Mouse (Mus musculus) lung, embryonic 14.5 days (tissue): ENCODE data around the gene Eif3m. TPM values are rescaled to one million over a fixed set of nuclear protein-coding genes. Genes with fewer than 3 reads are reported as not detected.

Experiments used
- ATAC-seq: fragments of 200-750 bp; cut with Nextera tagmentation; 2 replicates; pipeline ENCODE4 v1.8.0; 2017; ENCODE audit warnings: mild to moderate bottlenecking, moderate TSS enrichment, moderate library complexity; ENCODE audit not compliant: insufficient read depth
- DNase-seq: peaks from one replicate; pipeline ENCODE4 v3.0.0-alpha.2; 2015
- H3K27ac ChIP-seq: fragments of 300-500 bp; sonication (generic); 2 replicates; pipeline ENCODE4 v1.5.1; 2014; ENCODE audit warnings: low read depth, mild to moderate bottlenecking, moderate library complexity
- H3K27me3 ChIP-seq: fragments of 300-500 bp; sonication (generic); 2 replicates; pipeline ENCODE4 v1.6.1; 2014; ENCODE audit warnings: low read length, control low read depth; ENCODE audit not compliant: insufficient read depth
- H3K36me3 ChIP-seq: fragments of 300-500 bp; sonication (generic); 2 replicates; pipeline ENCODE4 v1.6.1; 2014; ENCODE audit warnings: control low read depth; ENCODE audit not compliant: insufficient read depth
- H3K4me1 ChIP-seq: fragments of 300-500 bp; sonication (generic); 2 replicates; pipeline ENCODE4 v1.6.1; 2014; ENCODE audit warnings: antibody characterized with exemption, control low read depth; ENCODE audit not compliant: insufficient read depth
- H3K4me2 ChIP-seq: fragments of 300-500 bp; sonication (generic); 2 replicates; pipeline ENCODE4 v1.6.1; 2014; ENCODE audit warnings: mild to moderate bottlenecking
- H3K4me3 ChIP-seq: fragments of 300-500 bp; sonication (generic); 2 replicates; pipeline ENCODE4 v1.5.1; 2014; ENCODE audit warnings: low read depth, low read length
- H3K9ac ChIP-seq: fragments of 300-500 bp; sonication (generic); 2 replicates; pipeline ENCODE4 v1.6.1; 2014
- H3K9me3 ChIP-seq: fragments of 300-500 bp; sonication (generic); 2 replicates; pipeline ENCODE4 v1.6.1; 2016; ENCODE audit warnings: low read depth, low read length, control low read depth
- CTCF ChIP-seq: IDR thresholded peaks from 2 replicates; pipeline ENCODE4 v1.5.1; 2016; ENCODE audit warnings: antibody characterized with exemption, low read depth
- WGBS: fragments of 180-500 bp; shearing (Covaris S2); extraction: QIAGEN DNeasy Blood & Tissue Kit; methylation state at CpG from one replicate; pipeline ENCODE4 v1.1.7; 2014; 5-methylcytosine and 5-hydroxymethylcytosine counted together
- polyA plus RNA-seq: library from polyadenylated mRNA; unstranded; fragments of >200 nt; fragmentation: Nextera tagmentation; extraction: Ambion mirVana; gene quantifications from 2 replicates; pipeline ENCODE4 v1.2.1, GENCODE M21; 2014

The Eif3m gene
- polyA plus RNA-seq, 1 experiment from 2014 or later = 324 TPM

- Histone ChIP-seq H3K9ac (no peak overlapping the region), H3K4me3 (no peak overlapping the region), H3K4me1 (no peaks in the 10 kb centered on the region), H3K36me3 (no peaks in the 10 kb centered on the region), H3K27ac (no peak overlapping the region), H3K4me2 (no peak overlapping the region), H3K27me3 (no peaks in the 10 kb centered on the region), H3K9me3 (no peaks in the 10 kb centered on the region)
- TF ChIP-seq CTCF = no peak
- WGBS = 90% methylated on average over 5 of the region's 5 CpGs
- ATAC-seq (no peak), DNase-seq (no peak)
These were observed 22.0 kb upstream of the Eif3m start for GRCm38 (mm10) chr2:105038879-105039278.

- Histone ChIP-seq H3K4me3 (no peak overlapping the region), H3K9me3 (no peaks in the 10 kb centered on the region), H3K9ac (no peak overlapping the region), H3K36me3 (no peaks in the 10 kb centered on the region), H3K27me3 (no peaks in the 10 kb centered on the region), H3K27ac (no peak overlapping the region), H3K4me1 (no peaks in the 10 kb centered on the region), H3K4me2 (no peak overlapping the region)
- no peak for DNase-seq
- ATAC-seq = no peak
- 72% methylated on average over 7 of the region's 7 CpGs for WGBS
- TF ChIP-seq CTCF = no peak
These were observed 21.2 kb upstream of the Eif3m start for GRCm38 (mm10) chr2:105037956-105038569.

GRCm38 (mm10) chr2:105036401-105037070, 19.7 kb upstream of the Eif3m start:
- Histone ChIP-seq H3K27ac (no peak overlapping the region), H3K4me2 (no peak overlapping the region)
- 52% methylated on average over 11 of the region's 11 CpGs for WGBS

GRCm38 (mm10) chr2:105035985-105036384, 19.1 kb upstream of the Eif3m start:
- DNase-seq (peak; percentile 37), ATAC-seq (peak; percentile 44; the same call in 1 of the 2 replicates)
- Histone ChIP-seq H3K4me2 (no peak overlapping the region), H3K27me3 (no peaks in the 10 kb centered on the region), H3K9ac (no peak overlapping the region), H3K4me1 (no peaks in the 10 kb centered on the region), H3K9me3 (no peaks in the 10 kb centered on the region), H3K27ac (no peak overlapping the region), H3K36me3 (no peaks in the 10 kb centered on the region), H3K4me3 (no peak overlapping the region)
- WGBS = 25% methylated on average over 11 of the region's 11 CpGs
- no peak for TF ChIP-seq CTCF

More at GRCm38 (mm10) chr2:105036401-105037070, 19.7 kb upstream of the Eif3m start:
- Histone ChIP-seq H3K4me1 (no peaks in the 10 kb centered on the region), H3K4me3 (no peak overlapping the region), H3K9ac (no peak overlapping the region), H3K27me3 (no peaks in the 10 kb centered on the region), H3K9me3 (no peaks in the 10 kb centered on the region), H3K36me3 (no peaks in the 10 kb centered on the region)
- ATAC-seq = 0 out of 2 replicates have a peak, but pooled peaks have one; percentile 8
- DNase-seq = peak; percentile 23
- TF ChIP-seq CTCF = no peak

GRCm38 (mm10) chr2:105034084-105034483, 17.2 kb upstream of the Eif3m start:
- Histone ChIP-seq H3K9me3 (no peaks in the 10 kb centered on the region), H3K36me3 (no peaks in the 10 kb centered on the region), H3K27me3 (no peaks in the 10 kb centered on the region), H3K4me1 (no peaks in the 10 kb centered on the region), H3K27ac (no peak overlapping the region), H3K4me2 (no peak overlapping the region), H3K4me3 (no peak overlapping the region), H3K9ac (no peak overlapping the region)
- ATAC-seq = no peak
- no peak for DNase-seq
- 74% methylated on average over 3 of the region's 3 CpGs for WGBS
- TF ChIP-seq CTCF = no peak

GRCm38 (mm10) chr2:105030505-105030904, 13.6 kb upstream of the Eif3m start:
- Histone ChIP-seq H3K9ac (no peak overlapping the region), H3K27me3 (no peaks in the 10 kb centered on the region), H3K4me1 (no peaks in the 10 kb centered on the region), H3K36me3 (no peaks in the 10 kb centered on the region), H3K27ac (no peak overlapping the region), H3K9me3 (no peaks in the 10 kb centered on the region), H3K4me2 (no peak overlapping the region), H3K4me3 (no peak overlapping the region)
- no peak for TF ChIP-seq CTCF
- 83% methylated on average over 5 of the region's 5 CpGs for WGBS
- ATAC-seq (no peak), DNase-seq (no peak)

GRCm38 (mm10) chr2:105028806-105029205, 11.9 kb upstream of the Eif3m start:
- H3K9me3 ChIP-seq = no peaks in the 10 kb centered on the region
- no peaks in the 10 kb centered on the region for H3K27me3 ChIP-seq
- DNase-seq (peak; percentile 15), ATAC-seq (no peak)
- no peak for TF ChIP-seq CTCF
- no peak overlapping the region for H3K4me3 ChIP-seq
- H3K4me1 ChIP-seq = no peaks in the 10 kb centered on the region
- no peak overlapping the region for H3K9ac ChIP-seq
- H3K36me3 ChIP-seq = no peaks in the 10 kb centered on the region
- H3K4me2 ChIP-seq = no peak overlapping the region
- no peak overlapping the region for H3K27ac ChIP-seq
- WGBS = 56% methylated on average over 5 of the region's 5 CpGs
